Mouse (Mus musculus) midbrain, embryonic 13.5 days (tissue): ENCODE measurements at regions not wholly inside any gene's neighbourhood (a gene's known extent, or its start where the extent isn't known, plus 50 kb on each side); places are given as distances from the start of the nearest gene placed in this dataset.

Experiments
- ATAC-seq: fragments of 200-750 bp; cut with Nextera tagmentation; 2 replicates; pipeline ENCODE4 v1.8.0; 2017; ENCODE audit warnings: mild to moderate bottlenecking, moderate TSS enrichment, moderate library complexity
- H3K27ac ChIP-seq: fragments of 300-500 bp; sonication (generic); 2 replicates; pipeline ENCODE4 v1.5.1; 2015; ENCODE audit warnings: inconsistent platforms, mild to moderate bottlenecking, moderate library complexity
- H3K27me3 ChIP-seq: fragments of 300-500 bp; sonication (generic); 2 replicates; pipeline ENCODE4 v1.6.1; 2015; ENCODE audit warnings: mild to moderate bottlenecking, inconsistent platforms
- H3K36me3 ChIP-seq: fragments of 300-500 bp; sonication (generic); 2 replicates; pipeline ENCODE4 v1.6.1; 2015; ENCODE audit warnings: mild to moderate bottlenecking, inconsistent platforms
- H3K4me1 ChIP-seq: fragments of 300-500 bp; sonication (generic); replicated peaks from 2 replicates; pipeline ENCODE4 v1.6.1; 2015; ENCODE audit warnings: inconsistent platforms
- H3K4me2 ChIP-seq: fragments of 300-500 bp; sonication (generic); replicated peaks from 2 replicates; pipeline ENCODE4 v1.6.1; 2015; ENCODE audit warnings: moderate library complexity, mild to moderate bottlenecking, inconsistent platforms
- H3K4me3 ChIP-seq: fragments of 300-500 bp; sonication (generic); replicated peaks from 2 replicates; pipeline ENCODE4 v1.5.1; 2015; ENCODE audit warnings: mild to moderate bottlenecking, inconsistent platforms
- H3K9ac ChIP-seq: fragments of 300-500 bp; sonication (generic); replicated peaks from 2 replicates; pipeline ENCODE4 v1.6.1; 2015; ENCODE audit warnings: mild to moderate bottlenecking, inconsistent platforms
- H3K9me3 ChIP-seq: fragments of 300-500 bp; sonication (generic); 2 replicates; pipeline ENCODE4 v1.6.1; 2016; ENCODE audit warnings: mild to moderate bottlenecking, inconsistent platforms
- WGBS: fragments of 180-500 bp; shearing (Covaris S2); methylation state at CpG from one replicate; pipeline ENCODE4 v1.1.7; 2015; 5-methylcytosine and 5-hydroxymethylcytosine counted together

GRCm38 (mm10) chr12:99039497-99040322, 119.3 kb downstream of the Ttc8 start:
- peaks cover 59% of the 10 kb centered on the region for H3K27me3 ChIP-seq
- H3K4me2 ChIP-seq: no peak overlapping the region
- H3K27ac ChIP-seq: 0 out of 2 replicates have a peak overlapping the region, but pooled peaks have one; percentile 44
- 25% methylated on average over 9 of the region's 9 CpGs for WGBS
- peak; percentile 70 for ATAC-seq
- peaks cover 10% of the 10 kb centered on the region for H3K4me1 ChIP-seq
- H3K36me3 ChIP-seq: no peaks in the 10 kb centered on the region
- H3K4me3 ChIP-seq: no peak overlapping the region
- no peaks in the 10 kb centered on the region for H3K9me3 ChIP-seq
- H3K9ac ChIP-seq: no peak overlapping the region

GRCm38 (mm10) chr12:99041606-99042005, 121.2 kb downstream of the Ttc8 start:
- H3K4me1 ChIP-seq: peaks cover 10% of the 10 kb centered on the region
- no peak overlapping the region for H3K4me2 ChIP-seq
- H3K36me3 ChIP-seq: no peaks in the 10 kb centered on the region
- H3K27me3 ChIP-seq: peaks cover 52% of the 10 kb centered on the region
- WGBS: 59% methylated on average over 4 of the region's 4 CpGs
- no peak overlapping the region for H3K27ac ChIP-seq
- H3K9me3 ChIP-seq: no peaks in the 10 kb centered on the region
- H3K9ac ChIP-seq: no peak overlapping the region
- no peak overlapping the region for H3K4me3 ChIP-seq
- no peak for ATAC-seq

GRCm38 (mm10) chr12:99042918-99043862, 122.8 kb downstream of the Ttc8 start:
- H3K4me1 ChIP-seq: peaks cover 10% of the 10 kb centered on the region
- H3K9ac ChIP-seq: no peak overlapping the region
- peak; percentile 47; the same call in 1 of the 2 replicates for ATAC-seq
- 74% methylated on average over 16 of the region's 16 CpGs for WGBS
- no peaks in the 10 kb centered on the region for H3K9me3 ChIP-seq
- peak overlapping the region; percentile 32; the same call in 1 of the 2 replicates for H3K27ac ChIP-seq
- no peaks in the 10 kb centered on the region for H3K36me3 ChIP-seq
- no peak overlapping the region for H3K4me3 ChIP-seq
- no peak overlapping the region for H3K4me2 ChIP-seq
- H3K27me3 ChIP-seq: peaks cover 36% of the 10 kb centered on the region

GRCm38 (mm10) chr12:99044477-99044876, 124.1 kb downstream of the Ttc8 start:
- Histone ChIP-seq H3K9me3 (no peaks in the 10 kb centered on the region), H3K4me3 (no peak overlapping the region), H3K27ac (no peak overlapping the region), H3K4me1 (peaks cover 8% of the 10 kb centered on the region), H3K27me3 (peaks cover 35% of the 10 kb centered on the region), H3K36me3 (no peaks in the 10 kb centered on the region), H3K9ac (no peak overlapping the region), H3K4me2 (no peak overlapping the region)
- 73% methylated on average over 5 of the region's 5 CpGs for WGBS
- no peak for ATAC-seq

GRCm38 (mm10) chr12:99050426-99050825, 130.1 kb downstream of the Ttc8 start:
- Histone ChIP-seq H3K4me3 (no peak overlapping the region), H3K4me2 (no peak overlapping the region), H3K4me1 (no peaks in the 10 kb centered on the region), H3K9me3 (no peaks in the 10 kb centered on the region), H3K36me3 (no peaks in the 10 kb centered on the region), H3K9ac (no peak overlapping the region), H3K27ac (no peak overlapping the region), H3K27me3 (peaks cover 13% of the 10 kb centered on the region; the same call in 1 of the 2 replicates)
- no peak for ATAC-seq
- WGBS: 84% methylated on average over 2 of the region's 2 CpGs

GRCm38 (mm10) chr12:99052599-99052998, 132.2 kb downstream of the Ttc8 start:
- no peak for ATAC-seq
- Histone ChIP-seq H3K4me2 (no peak overlapping the region), H3K9me3 (no peaks in the 10 kb centered on the region), H3K27me3 (peaks cover 8% of the 10 kb centered on the region; the same call in 1 of the 2 replicates), H3K27ac (no peak overlapping the region), H3K4me1 (no peaks in the 10 kb centered on the region), H3K36me3 (no peaks in the 10 kb centered on the region), H3K4me3 (no peak overlapping the region), H3K9ac (no peak overlapping the region)
- 91% methylated on average over 7 of the region's 7 CpGs for WGBS

GRCm38 (mm10) chr12:99057521-99057920, 137.1 kb downstream of the Ttc8 start:
- Histone ChIP-seq H3K4me3 (no peak overlapping the region), H3K27me3 (no peaks in the 10 kb centered on the region), H3K9ac (no peak overlapping the region), H3K36me3 (no peaks in the 10 kb centered on the region), H3K4me1 (no peaks in the 10 kb centered on the region), H3K27ac (no peak overlapping the region), H3K4me2 (no peak overlapping the region), H3K9me3 (no peaks in the 10 kb centered on the region)
- WGBS: 88% methylated on average over 2 of the region's 2 CpGs
- ATAC-seq: no peak

- H3K9ac ChIP-seq: no peak overlapping the region
- H3K4me2 ChIP-seq: no peak overlapping the region
- no peaks in the 10 kb centered on the region for H3K9me3 ChIP-seq
- no peaks in the 10 kb centered on the region for H3K36me3 ChIP-seq
- no peak overlapping the region for H3K4me3 ChIP-seq
- 88% methylated on average over 2 of the region's 2 CpGs for WGBS
- no peaks in the 10 kb centered on the region for H3K4me1 ChIP-seq
- ATAC-seq: no peak
- H3K27me3 ChIP-seq: no peaks in the 10 kb centered on the region
- no peak overlapping the region for H3K27ac ChIP-seq
Observed at GRCm38 (mm10) chr12:99058916-99059315, 138.5 kb downstream of the Ttc8 start.

GRCm38 (mm10) chr12:99059491-99059890, 139.1 kb downstream of the Ttc8 start:
- 97% methylated on average over 4 of the region's 4 CpGs for WGBS
- no peak overlapping the region for H3K4me3 ChIP-seq
- no peak overlapping the region for H3K4me2 ChIP-seq
- no peaks in the 10 kb centered on the region for H3K4me1 ChIP-seq
- no peaks in the 10 kb centered on the region for H3K9me3 ChIP-seq
- no peaks in the 10 kb centered on the region for H3K36me3 ChIP-seq
- H3K27me3 ChIP-seq: no peaks in the 10 kb centered on the region
- H3K27ac ChIP-seq: no peak overlapping the region
- no peak for ATAC-seq
- no peak overlapping the region for H3K9ac ChIP-seq

- Histone ChIP-seq H3K36me3 (no peaks in the 10 kb centered on the region), H3K27ac (no peak overlapping the region), H3K4me3 (no peak overlapping the region), H3K9me3 (no peaks in the 10 kb centered on the region), H3K4me2 (no peak overlapping the region), H3K4me1 (no peaks in the 10 kb centered on the region), H3K9ac (no peak overlapping the region), H3K27me3 (no peaks in the 10 kb centered on the region)
- WGBS: 49% methylated on average over 2 of the region's 2 CpGs
- ATAC-seq: no peak
Observed at GRCm38 (mm10) chr12:99060702-99061101, 140.3 kb downstream of the Ttc8 start.

GRCm38 (mm10) chr12:99063441-99063840, 143.1 kb downstream of the Ttc8 start:
- H3K27ac ChIP-seq: no peak overlapping the region
- no peak for ATAC-seq
- 82% methylated on average over 3 of the region's 3 CpGs for WGBS

GRCm38 (mm10) chr12:99063885-99064284, 143.5 kb downstream of the Ttc8 start:
- no peaks in the 10 kb centered on the region for H3K27me3 ChIP-seq
- H3K4me2 ChIP-seq: no peak overlapping the region
- H3K27ac ChIP-seq: no peak overlapping the region
- 88% methylated on average over 8 of the region's 8 CpGs for WGBS
- H3K36me3 ChIP-seq: no peaks in the 10 kb centered on the region
- H3K9me3 ChIP-seq: no peaks in the 10 kb centered on the region
- no peak overlapping the region for H3K4me3 ChIP-seq
- H3K4me1 ChIP-seq: no peaks in the 10 kb centered on the region
- no peak overlapping the region for H3K9ac ChIP-seq
- no peak for ATAC-seq

More at GRCm38 (mm10) chr12:99063441-99063840, 143.1 kb downstream of the Ttc8 start:
- no peaks in the 10 kb centered on the region for H3K4me1 ChIP-seq
- H3K36me3 ChIP-seq: no peaks in the 10 kb centered on the region
- H3K9ac ChIP-seq: no peak overlapping the region
- no peaks in the 10 kb centered on the region for H3K9me3 ChIP-seq
- H3K4me3 ChIP-seq: no peak overlapping the region
- H3K4me2 ChIP-seq: no peak overlapping the region
- H3K27me3 ChIP-seq: no peaks in the 10 kb centered on the region
